Mouse (Mus musculus) liver, postnatal 0 days (tissue): ENCODE measurements around the gene Tmpo. TPM values are rescaled to one million over a fixed set of nuclear protein-coding genes. Genes with fewer than 3 reads are reported as not detected.

Experiments
- ATAC-seq: fragments of 200-750 bp; cut with Nextera tagmentation; 2 replicates; pipeline ENCODE4 v1.8.0; 2017; ENCODE audit warnings: mild to moderate bottlenecking, moderate library complexity
- DNase-seq: peaks from one replicate; pipeline ENCODE4 v3.0.0-alpha.2; 2016
- H3K27ac ChIP-seq: fragments of 300-500 bp; sonication (generic); 2 replicates; pipeline ENCODE4 v1.5.1; 2014; ENCODE audit warnings: antibody characterized with exemption, moderate library complexity, mild to moderate bottlenecking, low read depth
- H3K27me3 ChIP-seq: fragments of 300-500 bp; sonication (generic); 2 replicates; pipeline ENCODE4 v1.6.1; 2014; ENCODE audit warnings: low read length, control low read depth, mixed read lengths; ENCODE audit not compliant: insufficient read depth
- H3K36me3 ChIP-seq: fragments of 300-500 bp; sonication (generic); replicated peaks from 2 replicates; pipeline ENCODE4 v1.6.1; 2014; ENCODE audit warnings: mild to moderate bottlenecking, control low read depth, low read length, moderate library complexity, mixed read lengths; ENCODE audit not compliant: insufficient read depth
- H3K4me1 ChIP-seq: fragments of 300-500 bp; sonication (generic); 2 replicates; pipeline ENCODE4 v1.6.1; 2014; ENCODE audit warnings: antibody characterized with exemption, mild to moderate bottlenecking, control low read depth; ENCODE audit not compliant: insufficient read depth
- H3K4me2 ChIP-seq: fragments of 300-500 bp; sonication (generic); 2 replicates; pipeline ENCODE4 v1.6.1; 2014; ENCODE audit warnings: low read depth, mild to moderate bottlenecking, low read length, moderate library complexity, mixed read lengths
- H3K4me3 ChIP-seq: fragments of 300-500 bp; sonication (generic); 2 replicates; pipeline ENCODE4 v1.5.1; 2014; ENCODE audit warnings: low read depth, low read length
- H3K9ac ChIP-seq: fragments of 300-500 bp; sonication (generic); replicated peaks from 2 replicates; pipeline ENCODE4 v1.6.1; 2014; ENCODE audit warnings: mild to moderate bottlenecking, moderate library complexity
- H3K9me3 ChIP-seq: fragments of 300-500 bp; sonication (generic); 2 replicates; pipeline ENCODE4 v1.6.1; 2016; ENCODE audit warnings: mild to moderate bottlenecking, control low read depth, low read length, mixed read lengths
- CTCF ChIP-seq: sonication (generic); IDR thresholded peaks from 2 replicates; pipeline ENCODE4 v1.5.1; 2016; ENCODE audit warnings: antibody characterized with exemption, low read depth
- EP300 ChIP-seq: IDR thresholded peaks from 2 replicates; pipeline ENCODE4 v1.6.1; 2016; ENCODE audit warnings: antibody characterized with exemption, low read depth, mild to moderate bottlenecking
- WGBS: fragments of 180-500 bp; shearing (Covaris S2); extraction: QIAGEN DNeasy Blood & Tissue Kit; methylation state at CpG from one replicate; pipeline ENCODE4 v1.1.7; 2014; ENCODE audit not compliant: insufficient replicate concordance; 5-methylcytosine and 5-hydroxymethylcytosine counted together
- polyA plus RNA-seq: library from polyadenylated mRNA; unstranded; fragments of >200 nt; fragmentation: Nextera tagmentation; extraction: Ambion mirVana; gene quantifications from 2 replicates; pipeline ENCODE4 v1.2.1, GENCODE M21; 2015

Tmpo gene
- polyA plus RNA-seq, 1 experiment from 2014 or later = 64.1 TPM

GRCm38 (mm10) chr10:91127395-91127794 lies 53.7 kb downstream of the Tmpo start:
- no peak for TF ChIP-seq EP300
- no peak for TF ChIP-seq CTCF
- ATAC-seq = no peak
- Histone ChIP-seq H3K27me3 (no peaks in the 10 kb centered on the region), H3K4me3 (no peak overlapping the region), H3K36me3 (no peaks in the 10 kb centered on the region), H3K27ac (no peak overlapping the region), H3K4me2 (no peak overlapping the region), H3K4me1 (peaks cover 12% of the 10 kb centered on the region; the same call in 1 of the 2 replicates), H3K9ac (no peak overlapping the region), H3K9me3 (no peaks in the 10 kb centered on the region)
- no peak for DNase-seq
- WGBS = 33% methylated on average over 2 of the region's 2 CpGs

- Histone ChIP-seq H3K27me3 (no peaks in the 10 kb centered on the region), H3K9me3 (no peaks in the 10 kb centered on the region), H3K9ac (no peak overlapping the region), H3K27ac (no peak overlapping the region), H3K4me3 (no peak overlapping the region), H3K4me2 (no peak overlapping the region), H3K4me1 (peaks cover 12% of the 10 kb centered on the region; the same call in 1 of the 2 replicates), H3K36me3 (peaks cover 3% of the 10 kb centered on the region)
- ATAC-seq = no peak
- TF ChIP-seq CTCF (no peak), EP300 (no peak)
- no peak for DNase-seq
- WGBS = 62% methylated on average over 10 of the region's 10 CpGs
Measured at GRCm38 (mm10) chr10:91126618-91127355, 54.3 kb downstream of the Tmpo start.

- Histone ChIP-seq H3K27me3 (no peaks in the 10 kb centered on the region), H3K4me1 (peaks cover 18% of the 10 kb centered on the region), H3K27ac (peak within 1 kb of the TSS; percentile 97), H3K36me3 (peaks cover 27% of the 10 kb centered on the region), H3K4me2 (peak within 1 kb of the TSS; percentile 83), H3K9ac (peak within 1 kb of the TSS; percentile 93), H3K9me3 (no peaks in the 10 kb centered on the region), H3K4me3 (peak within 1 kb of the TSS; percentile 92)
- WGBS = 9% methylated on average over 57 of the region's 59 CpGs
- TF ChIP-seq CTCF = no peak
- no peak for TF ChIP-seq EP300
- DNase-seq (peak; percentile 98), ATAC-seq (peak; percentile 99)
Measured at GRCm38 (mm10) chr10:91123828-91124822, 57.0 kb downstream of the Tmpo start, which contains the start of gene Slc25a3. Gene Slc25a3, minus strand, starts transcription at chr10:91124059.

GRCm38 (mm10) chr10:91123281-91123827 lies 57.8 kb downstream of the Tmpo start:
- no peaks in the 10 kb centered on the region for H3K27me3 ChIP-seq
- H3K27ac ChIP-seq = peak overlapping the region; percentile 97
- peak overlapping the region; percentile 93 for H3K9ac ChIP-seq
- H3K4me3 ChIP-seq = peak overlapping the region; percentile 92
- DNase-seq (peak; percentile 73), ATAC-seq (peak; percentile 59)
- H3K4me1 ChIP-seq = peaks cover 18% of the 10 kb centered on the region
- TF ChIP-seq EP300 (no peak), CTCF (no peak)
- H3K9me3 ChIP-seq = no peaks in the 10 kb centered on the region
- H3K4me2 ChIP-seq = peak overlapping the region; percentile 83
- H3K36me3 ChIP-seq = peaks cover 35% of the 10 kb centered on the region
- WGBS = 0% methylated on average over 35 of the region's 44 CpGs

- H3K36me3 ChIP-seq = peaks cover 42% of the 10 kb centered on the region
- DNase-seq (no peak), ATAC-seq (no peak)
- TF ChIP-seq CTCF (no peak), EP300 (no peak)
- peak overlapping the region; percentile 93 for H3K9ac ChIP-seq
- H3K9me3 ChIP-seq = no peaks in the 10 kb centered on the region
- no peaks in the 10 kb centered on the region for H3K27me3 ChIP-seq
- H3K27ac ChIP-seq = peak overlapping the region; percentile 97
- H3K4me2 ChIP-seq = peak overlapping the region; percentile 83
- 12% methylated on average over 6 of the region's 6 CpGs for WGBS
- peak overlapping the region; percentile 92 for H3K4me3 ChIP-seq
- H3K4me1 ChIP-seq = peaks cover 18% of the 10 kb centered on the region
Measured at GRCm38 (mm10) chr10:91122646-91123045, 58.5 kb downstream of the Tmpo start.

GRCm38 (mm10) chr10:91116958-91117357 lies 64.2 kb downstream of the Tmpo start:
- no peak for TF ChIP-seq CTCF
- TF ChIP-seq EP300 = no peak
- Histone ChIP-seq H3K27me3 (no peaks in the 10 kb centered on the region), H3K9me3 (no peaks in the 10 kb centered on the region), H3K36me3 (peaks cover 72% of the 10 kb centered on the region), H3K4me3 (no peak overlapping the region), H3K27ac (no peak overlapping the region), H3K4me2 (no peak overlapping the region), H3K4me1 (peaks cover 6% of the 10 kb centered on the region; the same call in 1 of the 2 replicates), H3K9ac (no peak overlapping the region)
- whole genome bisulfite sequencing = 85% methylated on average over 12 of the region's 12 CpGs
- ATAC-seq (no peak), DNase-seq (no peak)
